Mouse (Mus musculus) G1E (cell line): Measurements from ENCODE around the gene Sptb. TPM values are rescaled to one million over a fixed set of nuclear protein-coding genes. Genes with fewer than 3 reads are reported as not detected.

Experiments
- ATAC-seq: 2 replicates; pipeline ENCODE4 v1.8.0; 2016; ENCODE audit warnings: mild to moderate bottlenecking; ENCODE audit not compliant: insufficient number of reproducible peaks, poor library complexity, low FRiP score, severe bottlenecking; ENCODE audit errors: extremely low read depth
- DNase-seq: peaks from one replicate; pipeline ENCODE4 v3.0.0; 2012; ENCODE audit warnings: low spot score
- H3K27me3 ChIP-seq: 2 replicates; pipeline ENCODE4 v1.6.1; 2012; ENCODE audit warnings: mild to moderate bottlenecking, low read length, inconsistent platforms; ENCODE audit not compliant: insufficient read depth
- H3K36me3 ChIP-seq: replicated peaks from 2 replicates; pipeline ENCODE3; 2012; ENCODE audit warnings: mild to moderate bottlenecking, inconsistent platforms
- H3K4me1 ChIP-seq: 2 replicates; pipeline ENCODE4 v1.6.1; 2012; ENCODE audit warnings: low read depth, low read length, inconsistent platforms, mixed read lengths; ENCODE audit not compliant: insufficient read depth
- H3K4me3 ChIP-seq: 2 replicates; pipeline ENCODE4 v1.5.1; 2012; ENCODE audit warnings: low read depth, mild to moderate bottlenecking, inconsistent platforms, low read length, moderate library complexity, mixed read lengths
- H3K9me3 ChIP-seq: replicated peaks from 2 replicates; pipeline ENCODE4 v1.6.1; 2012; ENCODE audit warnings: inconsistent platforms
- CTCF ChIP-seq: IDR thresholded peaks from 2 replicates; pipeline ENCODE4 v1.5.1; 2012; ENCODE audit warnings: low read depth, low read length, inconsistent platforms, mixed read lengths
- GATA1 ChIP-seq: IDR thresholded peaks from 2 replicates; pipeline ENCODE4 v1.6.1; 2012; ENCODE audit warnings: borderline replicate concordance, low read length, inconsistent platforms, mixed read lengths
- GATA2 ChIP-seq: IDR thresholded peaks from 2 replicates; pipeline ENCODE4 v1.6.1; 2012; ENCODE audit warnings: low read depth, low read length, inconsistent platforms, borderline replicate concordance
- POLR2AphosphoS5 ChIP-seq: IDR thresholded peaks from 2 replicates; pipeline ENCODE4 v1.6.1; 2012; ENCODE audit warnings: low read depth, low read length, inconsistent platforms; ENCODE audit not compliant: insufficient replicate concordance
- TAL1 ChIP-seq: conservative IDR thresholded peaks from 2 replicates; pipeline ENCODE4 v1.6.1; 2012; ENCODE audit warnings: low read depth, low read length, inconsistent platforms, mixed read lengths
- polyA plus RNA-seq: library from polyadenylated mRNA; stranded (reverse); fragments of >175 nt; gene quantifications from 2 replicates; pipeline ENCODE4 v1.2.3, GENCODE M21; 2012
- total RNA-seq, 2 experiments: library from RNA; stranded (forward) in 1 of 2; stranded (reverse) in 1 of 2; fragments of 200-1000 nt in 1 of 2; fragments of >200 nt in 1 of 2; fragmentation: Nextera tagmentation in 1 of 2; gene quantifications; 2 replicates each; pipeline ENCODE4 v1.2.3; 2014 to 2017

Sptb gene
- total and polyA plus RNA-seq, 3 experiments, result 78.7 to 231 (median 169) TPM

GRCm38 (mm10) chr12:76554871-76555386, 155.4 kb downstream of the Sptb start:
- Histone ChIP-seq H3K36me3 (peaks cover 1% of the 10 kb centered on the region), H3K9me3 (no peaks in the 10 kb centered on the region), H3K27me3 (peaks cover 72% of the 10 kb centered on the region), H3K4me3 (no peak overlapping the region), H3K4me1 (peaks cover 19% of the 10 kb centered on the region; the same call in 1 of the 2 replicates)
- TF ChIP-seq POLR2AphosphoS5 (no peak), TAL1 (no peak), CTCF (no peak), GATA2 (no peak), GATA1 (no peak)
- ATAC-seq, result no peak
- DNase-seq, result no peak

GRCm38 (mm10) chr12:76554392-76554791, 156.0 kb downstream of the Sptb start:
- TF ChIP-seq CTCF, result no peak
- no peak for TF ChIP-seq GATA1
- TF ChIP-seq TAL1, result no peak
- TF ChIP-seq POLR2AphosphoS5, result no peak
- no peak for TF ChIP-seq GATA2
- DNase-seq (no peak), ATAC-seq (no peak)
- no peak overlapping the region for H3K4me3 ChIP-seq
- no peaks in the 10 kb centered on the region for H3K36me3 ChIP-seq
- H3K27me3 ChIP-seq, result peaks cover 73% of the 10 kb centered on the region
- no peaks in the 10 kb centered on the region for H3K9me3 ChIP-seq
- H3K4me1 ChIP-seq, result peaks cover 19% of the 10 kb centered on the region; the same call in 1 of the 2 replicates

- DNase-seq (no peak), ATAC-seq (no peak)
- TF ChIP-seq TAL1 (no peak), POLR2AphosphoS5 (no peak), CTCF (no peak), GATA2 (no peak), GATA1 (no peak)
Measured at GRCm38 (mm10) chr12:76553917-76554316, 156.4 kb downstream of the Sptb start.

GRCm38 (mm10) chr12:76552958-76553357, 157.4 kb downstream of the Sptb start:
- Histone ChIP-seq H3K4me1 (peaks cover 23% of the 10 kb centered on the region; the same call in 1 of the 2 replicates), H3K36me3 (peaks cover 3% of the 10 kb centered on the region), H3K9me3 (no peaks in the 10 kb centered on the region), H3K4me3 (no peak overlapping the region), H3K27me3 (peaks cover 79% of the 10 kb centered on the region)
- no peak for DNase-seq
- ATAC-seq, result no peak
- TF ChIP-seq TAL1, result no peak
- no peak for TF ChIP-seq CTCF
- TF ChIP-seq POLR2AphosphoS5, result no peak
- no peak for TF ChIP-seq GATA1
- no peak for TF ChIP-seq GATA2

More at GRCm38 (mm10) chr12:76553917-76554316, 156.4 kb downstream of the Sptb start:
- Histone ChIP-seq H3K9me3 (no peaks in the 10 kb centered on the region), H3K4me3 (no peak overlapping the region), H3K27me3 (peaks cover 76% of the 10 kb centered on the region), H3K36me3 (peaks cover under 1% of the 10 kb centered on the region), H3K4me1 (peaks cover 19% of the 10 kb centered on the region; the same call in 1 of the 2 replicates)

- no peak for ATAC-seq
Measured at GRCm38 (mm10) chr12:76552321-76552720, 158.0 kb downstream of the Sptb start.

GRCm38 (mm10) chr12:76549203-76549602, 161.1 kb downstream of the Sptb start:
- peaks cover 3% of the 10 kb centered on the region for H3K36me3 ChIP-seq
- DNase-seq, result no peak
- no peak for TF ChIP-seq POLR2AphosphoS5
- TF ChIP-seq GATA1, result no peak
- no peak for TF ChIP-seq TAL1
- TF ChIP-seq GATA2, result no peak
- no peak for TF ChIP-seq CTCF
- no peaks in the 10 kb centered on the region for H3K9me3 ChIP-seq
- peaks cover 77% of the 10 kb centered on the region for H3K27me3 ChIP-seq
- no peak overlapping the region for H3K4me3 ChIP-seq
- H3K4me1 ChIP-seq, result peaks cover 41% of the 10 kb centered on the region
- no peak for ATAC-seq

More at GRCm38 (mm10) chr12:76552321-76552720, 158.0 kb downstream of the Sptb start:
- Histone ChIP-seq H3K9me3 (no peaks in the 10 kb centered on the region), H3K4me1 (peaks cover 29% of the 10 kb centered on the region), H3K4me3 (no peak overlapping the region), H3K27me3 (peaks cover 79% of the 10 kb centered on the region), H3K36me3 (peaks cover 3% of the 10 kb centered on the region)
- peak; percentile 56 for DNase-seq
- TF ChIP-seq TAL1 (no peak), CTCF (no peak), GATA1 (no peak), GATA2 (no peak), POLR2AphosphoS5 (no peak)
